Mouse (Mus musculus) testis, adult 2 months (tissue): ENCODE results near the gene Aqp5. TPM values are rescaled to one million over a fixed set of nuclear protein-coding genes. Genes with fewer than 3 reads are reported as not detected.
A peak's percentile ranks its signal among the peaks of the same experiment; 100 is the strongest.

Source experiments
- H3K27ac ChIP-seq: fragments of 200-500 bp; 2 replicates; pipeline ENCODE4 v1.5.1; 2012; ENCODE audit warnings: low read depth, low read length; ENCODE audit not compliant: control insufficient read depth, insufficient read depth
- H3K27me3 ChIP-seq: fragments of 200-500 bp; 2 replicates; pipeline ENCODE4 v1.6.1; 2012; ENCODE audit warnings: mild to moderate bottlenecking, low read length, moderate library complexity; ENCODE audit not compliant: control insufficient read depth, insufficient read depth
- H3K36me3 ChIP-seq: fragments of 200-500 bp; 2 replicates; pipeline ENCODE4 v1.6.1; 2012; ENCODE audit warnings: mild to moderate bottlenecking, low read length; ENCODE audit not compliant: control insufficient read depth, insufficient read depth
- H3K4me1 ChIP-seq: fragments of 200-500 bp; 2 replicates; pipeline ENCODE4 v1.6.1; 2012; ENCODE audit warnings: low read length; ENCODE audit not compliant: control insufficient read depth, insufficient read depth
- H3K4me3 ChIP-seq: fragments of 200-500 bp; 2 replicates; pipeline ENCODE4 v1.5.1; 2012; ENCODE audit warnings: low read depth, mild to moderate bottlenecking, low read length, moderate library complexity, mixed read lengths; ENCODE audit not compliant: control insufficient read depth
- CTCF ChIP-seq: fragments of 200-500 bp; IDR thresholded peaks from 2 replicates; pipeline ENCODE4 v1.5.1; 2012; ENCODE audit warnings: low read depth, mild to moderate bottlenecking, inconsistent platforms, low read length, moderate library complexity; ENCODE audit not compliant: control insufficient read depth, insufficient read depth, insufficient replicate concordance
- POLR2A ChIP-seq: fragments of 200-500 bp; IDR thresholded peaks from 2 replicates; pipeline ENCODE4 v1.6.1; 2012; ENCODE audit warnings: low read depth, mild to moderate bottlenecking, inconsistent platforms, low read length, moderate library complexity; ENCODE audit not compliant: control insufficient read depth
- polyA plus RNA-seq: library from polyadenylated mRNA; depleted of rRNA; stranded (reverse); fragments of >200 nt; gene quantifications from 2 replicates; pipeline ENCODE4 v1.2.3, GENCODE M21; 2012; rRNA removed

Aqp5 gene
- 1.1 and 1.6 TPM in 2 replicates for polyA plus RNA-seq

DNA sequence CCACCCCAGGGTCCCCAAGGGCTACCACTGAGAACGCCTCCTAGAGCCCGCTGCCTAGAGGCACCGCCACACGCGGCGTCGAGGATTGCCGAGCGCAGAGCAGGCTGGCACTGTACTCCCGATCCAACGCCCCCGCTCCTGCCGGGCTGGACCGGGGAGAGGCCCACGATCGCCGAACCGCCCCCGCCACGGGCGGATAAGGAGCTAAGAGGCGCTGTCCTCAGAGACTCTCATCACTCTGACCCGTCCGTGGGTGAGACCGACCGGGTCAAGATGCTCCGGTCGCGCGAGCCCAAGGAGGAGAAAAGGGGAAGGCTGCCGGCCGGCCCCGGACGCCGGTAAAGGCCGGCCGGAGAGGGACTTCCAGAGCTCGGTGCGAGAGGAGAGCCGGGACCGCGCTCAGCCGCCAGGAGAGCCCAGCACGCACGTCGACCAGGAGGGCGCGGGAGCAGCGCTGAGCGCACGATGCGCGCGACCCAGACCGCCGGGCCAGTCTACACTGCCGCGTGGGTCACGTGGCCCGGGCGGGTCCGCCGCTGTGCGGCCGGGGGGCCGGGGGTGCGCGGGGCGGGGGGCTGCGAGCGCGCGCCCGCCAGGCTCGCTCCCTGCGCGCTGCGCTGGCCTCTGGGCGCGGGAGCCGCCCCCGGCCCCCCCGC lies at the start of gene Aqp5:
Gene Aqp5, plus strand, starts transcription at position 354 of the 656 bp plus-strand sequence.
- H3K4me3 ChIP-seq: peak within 1 kb of the TSS; percentile 45
- H3K36me3 ChIP-seq: no peaks in the 10 kb centered on the region
- H3K4me1 ChIP-seq: peaks cover 8% of the 10 kb centered on the region
- TF ChIP-seq CTCF (no peak), POLR2A (no peak)
- no peaks in the 10 kb centered on the region for H3K27me3 ChIP-seq
- no peak within 1 kb of the TSS for H3K27ac ChIP-seq

DNA sequence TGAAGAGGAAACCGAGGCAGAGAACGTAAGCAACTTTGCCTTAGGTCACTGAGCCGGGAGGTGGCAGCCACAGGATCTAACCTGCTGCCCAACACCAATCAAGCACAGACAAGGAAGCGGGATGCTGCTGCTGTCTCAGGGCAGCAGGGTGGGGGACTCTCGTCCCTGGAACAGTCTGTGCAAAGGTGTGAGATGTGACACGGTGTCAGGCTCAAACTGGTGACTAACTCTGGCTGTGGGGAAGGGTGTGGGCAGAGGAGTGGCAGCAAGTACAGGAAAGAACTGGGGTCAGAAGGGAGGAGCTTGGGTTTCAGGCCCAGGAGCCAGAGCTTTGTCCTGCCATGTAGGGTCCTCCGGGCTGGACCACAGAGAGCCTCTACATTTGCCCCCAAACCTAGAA lies 46.5 kb upstream of the Aqp5 start:
- Histone ChIP-seq H3K4me1 (no peaks in the 10 kb centered on the region; the same call in 1 of the 2 replicates), H3K4me3 (no peak overlapping the region)
- TF ChIP-seq CTCF (no peak), POLR2A (no peak)

DNA sequence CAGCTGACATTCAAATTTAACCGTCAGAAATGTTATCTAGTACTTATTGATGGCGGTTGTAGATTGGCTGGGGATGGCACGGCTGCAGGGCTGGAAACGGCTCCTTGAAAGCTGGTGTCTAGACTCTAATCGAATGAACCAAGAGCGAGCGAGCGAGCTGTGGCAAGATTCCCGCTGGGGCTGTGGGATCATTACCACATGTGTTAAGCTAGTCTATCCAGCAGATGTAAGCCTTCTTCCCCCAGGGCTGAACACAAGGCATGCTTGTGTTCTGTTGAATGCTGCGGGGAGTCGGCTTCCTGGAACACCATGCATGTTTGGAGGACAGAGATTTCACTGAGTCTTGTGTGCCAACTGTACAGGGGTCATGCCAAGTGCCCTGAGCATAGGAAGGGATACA lies 44.0 kb upstream of the Aqp5 start:
- no peak overlapping the region for H3K4me3 ChIP-seq
- TF ChIP-seq CTCF (no peak), POLR2A (no peak)
- peaks cover 4% of the 10 kb centered on the region; the same call in 1 of the 2 replicates for H3K4me1 ChIP-seq
- no peaks in the 10 kb centered on the region for H3K27me3 ChIP-seq
- no peaks in the 10 kb centered on the region for H3K36me3 ChIP-seq
- no peak overlapping the region for H3K27ac ChIP-seq

More for the DNA sequence above, 46.5 kb upstream of the Aqp5 start:
- Histone ChIP-seq H3K27ac (no peak overlapping the region), H3K27me3 (no peaks in the 10 kb centered on the region), H3K36me3 (no peaks in the 10 kb centered on the region)

DNA sequence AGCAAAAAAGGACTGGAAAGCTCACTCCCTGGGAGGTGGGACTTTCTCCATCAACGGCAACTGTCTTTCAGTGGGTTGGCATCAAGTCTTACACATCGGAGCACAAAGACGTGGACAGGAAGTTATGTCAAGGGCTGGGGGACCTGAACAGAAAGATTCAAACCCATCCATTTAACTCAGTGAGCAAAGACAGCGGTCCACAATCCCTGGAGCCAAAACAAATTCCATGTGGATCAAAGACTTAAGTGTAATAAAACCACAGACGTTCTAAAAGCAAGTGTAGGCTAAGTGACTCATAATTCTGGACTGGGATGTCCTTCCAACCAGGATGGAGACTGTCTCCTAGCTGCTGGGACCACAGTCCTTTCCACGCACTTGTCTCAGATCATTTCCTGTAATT lies 42.9 kb upstream of the Aqp5 start:
- Histone ChIP-seq H3K36me3 (no peaks in the 10 kb centered on the region), H3K27ac (no peak overlapping the region), H3K4me3 (no peak overlapping the region), H3K27me3 (no peaks in the 10 kb centered on the region), H3K4me1 (peaks cover 4% of the 10 kb centered on the region; the same call in 1 of the 2 replicates)
- no peak for TF ChIP-seq POLR2A
- TF ChIP-seq CTCF: no peak

DNA sequence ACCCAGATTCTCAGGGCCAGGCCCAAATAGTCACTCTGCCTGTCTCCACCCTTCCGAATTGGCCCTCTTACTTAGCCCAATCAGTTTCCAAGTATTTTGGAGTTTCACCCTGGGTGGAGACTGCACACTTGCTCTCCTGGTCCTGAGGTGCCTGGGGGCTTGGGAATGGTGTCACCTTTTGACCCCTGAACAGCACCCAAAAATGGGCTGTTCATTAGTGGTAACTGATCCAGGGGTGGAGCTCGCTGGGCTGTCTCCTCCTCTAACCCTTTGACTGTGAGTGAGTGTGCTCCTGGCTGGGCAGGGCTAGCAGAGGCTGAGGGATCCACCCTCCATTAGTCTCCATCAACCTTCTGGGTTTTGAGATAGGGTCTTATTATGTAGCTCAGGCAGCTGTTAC lies 40.7 kb upstream of the Aqp5 start:
- H3K27ac ChIP-seq: no peak overlapping the region

DNA sequence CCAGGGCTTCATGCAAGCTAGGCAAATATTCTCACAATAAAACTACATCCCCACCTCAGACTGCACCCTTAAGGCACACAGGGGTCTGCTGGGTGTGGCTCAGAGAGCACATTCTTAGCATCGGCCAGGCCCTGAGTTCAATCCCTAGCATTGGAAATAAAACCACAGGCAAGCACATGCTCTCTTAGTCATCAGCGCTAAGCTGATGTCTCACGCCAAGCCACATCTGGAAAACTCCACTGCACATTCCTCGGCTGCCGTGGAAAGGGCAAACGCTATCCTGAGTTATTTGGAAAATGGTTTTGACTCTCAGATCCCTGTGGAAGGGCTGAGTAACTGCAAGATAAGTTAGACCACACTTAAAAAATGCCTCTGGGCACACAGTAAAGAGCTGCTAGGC lies 36.8 kb upstream of the Aqp5 start:
- TF ChIP-seq CTCF: no peak
- no peak for TF ChIP-seq POLR2A

More for the DNA sequence above, 40.7 kb upstream of the Aqp5 start:
- TF ChIP-seq POLR2A (no peak), CTCF (no peak)
- Histone ChIP-seq H3K4me3 (no peak overlapping the region), H3K36me3 (no peaks in the 10 kb centered on the region), H3K27me3 (no peaks in the 10 kb centered on the region), H3K4me1 (peaks cover 4% of the 10 kb centered on the region; the same call in 1 of the 2 replicates)

DNA sequence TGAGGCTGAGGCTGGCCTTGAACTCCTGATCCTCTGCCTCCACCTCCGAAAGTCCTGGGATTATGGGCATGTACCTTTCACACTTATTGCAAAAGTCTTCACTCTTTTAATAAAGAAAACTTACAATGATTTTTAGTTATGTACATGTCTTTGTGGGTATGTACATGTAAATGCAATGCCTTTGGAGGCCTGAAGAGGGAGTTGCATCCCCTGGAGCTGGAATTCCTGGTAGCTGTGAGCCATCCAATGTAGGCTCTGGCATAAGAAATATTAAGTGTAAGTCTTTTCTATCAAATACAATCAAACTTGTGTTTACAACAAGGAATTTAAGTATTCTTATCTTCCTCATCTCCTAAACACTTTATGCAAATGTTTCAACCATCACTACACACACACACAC lies 31.6 kb upstream of the Aqp5 start:
- no peaks in the 10 kb centered on the region for H3K36me3 ChIP-seq
- TF ChIP-seq CTCF: no peak
- TF ChIP-seq POLR2A: no peak

More for the DNA sequence above, 36.8 kb upstream of the Aqp5 start:
- H3K27ac ChIP-seq: no peak overlapping the region
- H3K4me3 ChIP-seq: no peak overlapping the region
- H3K4me1 ChIP-seq: peaks cover 4% of the 10 kb centered on the region; the same call in 1 of the 2 replicates
- no peaks in the 10 kb centered on the region for H3K36me3 ChIP-seq
- no peaks in the 10 kb centered on the region for H3K27me3 ChIP-seq

DNA sequence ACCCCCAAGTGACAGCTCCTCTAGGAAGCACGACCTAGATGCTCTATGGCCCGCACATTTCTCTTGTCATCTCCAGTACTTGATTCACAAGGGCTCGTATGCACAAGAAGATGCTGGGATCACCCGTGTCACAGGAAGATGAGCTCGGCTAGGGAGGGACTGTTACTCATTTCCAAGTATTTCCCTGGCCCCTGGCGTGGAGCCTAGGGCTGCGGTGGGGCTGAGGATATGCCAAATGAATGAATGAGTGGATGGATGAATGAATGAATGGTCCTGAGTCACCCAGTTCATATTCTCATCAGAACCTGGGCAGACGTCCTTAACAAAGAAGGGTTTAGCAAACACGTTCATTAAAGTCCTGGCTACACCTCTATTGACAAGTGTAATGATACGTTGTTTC lies 30.3 kb upstream of the Aqp5 start:
- no peak for TF ChIP-seq POLR2A
- TF ChIP-seq CTCF: no peak
- no peaks in the 10 kb centered on the region for H3K27me3 ChIP-seq
- H3K4me3 ChIP-seq: no peak overlapping the region
- no peak overlapping the region for H3K27ac ChIP-seq
- H3K36me3 ChIP-seq: no peaks in the 10 kb centered on the region
- no peaks in the 10 kb centered on the region for H3K4me1 ChIP-seq

More for the DNA sequence above, 31.6 kb upstream of the Aqp5 start:
- H3K4me1 ChIP-seq: no peaks in the 10 kb centered on the region
- no peak overlapping the region for H3K4me3 ChIP-seq
- no peak overlapping the region for H3K27ac ChIP-seq
- H3K27me3 ChIP-seq: no peaks in the 10 kb centered on the region
